Mouse (Mus musculus) frontal cortex, postnatal 25 days (tissue): Measurements from ENCODE around the gene Slc2a8.
"Not testable (repeated sequence)": the region's sequence is repeated elsewhere in the genome, so short reads cannot be mapped to it uniquely, and the experiment has no call there.

ENCODE experiments used
- DNase-seq, 2 experiments: peaks; one replicate each; pipeline ENCODE4 v3.0.0; 2022; ENCODE audit warnings: low spot score in 2 of 2

Gene Slc2a8

DNA sequence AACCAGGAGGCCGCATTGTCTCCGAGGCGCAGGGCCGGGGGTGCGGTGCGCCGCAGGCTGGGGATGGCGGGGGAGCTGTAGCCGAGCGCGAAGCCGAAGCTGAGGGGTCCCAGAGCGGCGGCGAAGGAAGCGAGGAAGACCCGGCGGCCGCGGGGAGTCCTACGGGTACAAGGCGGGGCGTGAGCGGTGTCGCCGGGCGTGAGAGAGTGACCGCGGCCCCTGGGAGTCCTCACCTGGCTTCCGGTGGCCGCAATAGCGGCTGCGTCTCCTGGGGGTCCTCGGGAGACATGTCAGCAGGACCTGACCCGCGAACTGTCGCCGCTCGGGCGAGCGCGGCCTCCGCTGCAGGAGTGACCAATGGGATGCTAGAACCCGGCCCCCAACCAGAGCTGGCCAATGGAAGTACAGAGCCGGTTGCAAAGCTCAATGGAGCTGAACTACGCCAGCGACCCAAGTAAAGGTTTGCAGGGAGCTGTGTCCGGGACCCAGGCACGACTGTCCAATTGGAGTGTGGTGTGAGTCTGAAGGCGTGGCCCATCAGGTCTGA lies at the start of gene Slc2a8:
Gene Slc2a8 (minus strand): TSS at position 359 of the 547 bp plus-strand sequence.
- peak; percentile 77 to 85 for DNase-seq

DNA sequence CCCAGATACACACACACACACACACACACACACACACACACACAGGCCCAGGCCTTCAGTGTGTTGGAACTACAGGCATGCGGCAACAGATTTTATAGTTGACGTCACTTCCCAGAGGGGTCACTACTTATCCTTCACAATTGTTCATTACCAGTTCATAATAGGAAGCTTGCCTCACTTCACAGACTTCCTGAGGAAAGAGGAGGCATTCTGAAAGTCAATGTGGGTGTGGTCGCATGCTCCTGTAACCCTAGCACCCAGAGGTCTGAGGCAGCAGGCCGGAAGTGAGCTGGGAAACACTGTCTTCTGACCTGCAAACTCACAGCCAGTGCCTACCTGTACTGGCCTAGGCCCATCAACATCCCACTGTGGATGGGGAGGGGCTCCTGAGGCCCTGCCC lies 43.2 kb upstream of the Slc2a8 start:
- DNase-seq, result no peak

DNA sequence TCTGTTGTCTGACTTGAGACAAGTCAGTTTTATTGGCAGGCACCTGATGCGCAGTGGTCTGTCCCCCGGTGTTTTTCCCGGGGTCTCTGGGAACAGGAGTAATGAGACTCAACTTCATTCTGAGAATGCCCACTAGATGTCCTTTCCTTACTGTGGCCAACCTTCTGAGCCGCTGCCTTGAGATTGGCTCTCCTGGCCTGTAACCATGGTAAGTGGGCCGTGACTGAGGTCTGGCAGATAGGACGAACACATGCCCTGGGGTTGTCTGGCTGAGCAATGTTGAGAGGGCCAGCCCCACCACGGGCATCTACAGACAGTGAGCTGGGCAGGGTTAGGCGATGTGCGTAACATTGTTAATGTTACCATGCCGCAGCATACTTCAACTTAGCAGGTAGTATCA lies 42.7 kb upstream of the Slc2a8 start:
- DNase-seq, result no peak

DNA sequence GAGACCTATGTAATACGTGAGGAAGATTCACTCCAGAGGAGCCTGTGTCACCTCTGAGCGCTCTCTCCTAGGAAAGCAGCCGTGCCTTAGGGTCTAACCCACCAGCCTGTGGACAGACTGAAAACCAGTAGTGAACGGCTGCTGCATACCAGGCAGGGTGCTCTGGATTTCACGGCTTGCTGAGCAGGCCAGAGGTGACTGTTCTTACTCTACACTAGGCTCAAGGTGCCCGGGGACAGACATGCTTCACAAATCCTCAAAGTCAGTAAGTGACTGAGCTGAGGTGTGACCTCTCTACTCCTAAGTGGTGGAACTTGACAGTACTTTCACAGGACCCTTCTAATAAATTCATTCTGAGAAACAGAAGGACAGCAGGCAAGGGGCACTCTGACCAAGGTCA lies 41.0 kb upstream of the Slc2a8 start:
- DNase-seq, result no peak

DNA sequence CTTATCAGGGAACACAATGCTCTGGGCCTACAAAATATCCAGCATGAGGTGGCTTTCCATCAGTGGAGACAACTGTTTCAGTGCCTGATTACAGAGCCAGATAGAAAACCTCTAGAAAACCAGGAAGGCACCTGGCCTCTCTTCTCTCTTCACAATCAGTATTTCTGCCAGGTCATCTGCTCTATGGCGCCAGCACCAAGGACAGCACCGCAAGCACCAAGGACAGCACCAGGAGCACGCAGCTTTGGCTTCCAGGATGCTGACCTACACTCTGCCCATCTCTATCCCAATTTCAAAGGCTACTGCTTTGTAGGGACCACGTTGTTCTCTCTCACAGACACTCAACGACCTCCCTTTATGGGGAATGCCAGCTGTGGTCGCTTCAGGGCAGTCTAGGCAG lies 36.1 kb upstream of the Slc2a8 start:
- DNase-seq, result no peak

DNA sequence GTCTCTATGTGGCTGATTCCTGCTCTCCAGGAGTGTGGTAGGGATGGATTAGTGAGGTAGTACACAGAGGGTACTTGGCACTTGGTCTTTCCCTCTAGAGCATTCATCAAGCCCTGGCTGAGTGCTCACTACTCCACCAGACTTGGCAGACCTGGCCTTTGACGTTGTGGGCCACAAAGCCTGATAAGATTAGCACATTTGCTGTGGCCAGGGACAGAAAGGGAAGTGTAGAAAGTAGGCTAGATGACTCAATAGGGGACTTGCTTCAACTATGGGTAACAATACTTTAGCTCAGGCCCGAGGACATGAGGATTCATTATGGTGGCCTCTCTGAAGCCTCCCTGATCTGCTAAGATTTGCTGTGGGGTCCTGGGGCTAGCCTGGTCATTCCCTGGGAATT lies 35.3 kb upstream of the Slc2a8 start:
- no peak for DNase-seq

DNA sequence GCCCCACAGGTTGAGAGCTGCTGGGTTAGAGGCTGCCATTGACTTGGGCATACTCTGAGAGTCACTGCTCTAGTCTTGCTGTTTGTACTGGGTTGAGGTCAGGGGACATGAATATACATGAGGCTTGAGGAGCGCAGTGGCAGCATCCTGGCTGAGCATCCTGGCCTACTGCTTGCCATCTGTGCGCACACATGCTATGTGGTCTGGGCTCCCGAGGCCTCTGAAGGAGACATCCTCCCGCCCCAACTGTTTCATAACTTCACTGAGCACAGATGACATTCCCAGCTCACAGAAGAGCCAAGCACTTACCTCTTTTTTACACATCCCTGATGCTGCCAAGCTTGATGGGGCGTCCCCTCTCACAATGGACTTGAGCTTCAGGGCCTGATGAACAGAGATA lies 33.0 kb upstream of the Slc2a8 start:
- DNase-seq, result no peak

DNA sequence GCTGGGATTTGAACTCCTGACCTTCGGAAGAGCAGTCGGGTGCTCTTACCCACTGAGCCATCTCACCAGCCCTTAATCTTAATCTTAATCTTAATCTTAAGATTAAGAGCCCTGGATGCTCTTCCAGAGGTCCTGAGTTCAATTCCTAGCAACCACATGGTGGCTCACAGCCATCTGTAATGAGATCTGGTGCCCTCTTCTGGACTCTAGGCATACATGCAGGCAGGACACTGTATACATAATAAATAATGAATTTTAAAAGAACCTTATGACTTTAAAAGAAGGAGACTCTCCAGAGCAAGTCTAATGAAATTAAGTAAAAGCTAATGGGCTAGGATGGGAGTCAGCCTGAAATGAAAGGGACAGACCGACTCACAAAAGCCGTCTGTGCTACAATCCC lies 27.2 kb upstream of the Slc2a8 start:
- DNase-seq, result not testable (repeated sequence)

DNA sequence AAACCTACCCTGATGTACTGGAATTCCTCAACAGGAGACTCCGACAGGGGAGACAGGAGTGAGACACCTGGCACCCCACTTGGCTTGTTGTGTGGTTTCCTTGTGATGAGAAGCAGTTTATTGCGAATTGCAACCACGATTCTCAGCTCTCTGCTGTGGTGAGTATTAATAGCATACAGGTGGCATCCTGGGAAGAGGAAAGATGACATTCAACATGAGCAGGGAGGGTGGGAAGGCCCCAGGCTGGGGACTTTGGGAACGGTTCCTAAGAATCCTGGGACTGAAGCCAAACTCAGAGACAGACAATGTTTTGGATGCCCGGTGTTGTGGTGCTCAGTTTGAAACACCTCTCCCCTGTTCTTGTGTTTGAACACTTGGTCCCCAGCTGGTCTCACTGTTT lies 23.2 kb upstream of the Slc2a8 start:
- DNase-seq, result no peak

DNA sequence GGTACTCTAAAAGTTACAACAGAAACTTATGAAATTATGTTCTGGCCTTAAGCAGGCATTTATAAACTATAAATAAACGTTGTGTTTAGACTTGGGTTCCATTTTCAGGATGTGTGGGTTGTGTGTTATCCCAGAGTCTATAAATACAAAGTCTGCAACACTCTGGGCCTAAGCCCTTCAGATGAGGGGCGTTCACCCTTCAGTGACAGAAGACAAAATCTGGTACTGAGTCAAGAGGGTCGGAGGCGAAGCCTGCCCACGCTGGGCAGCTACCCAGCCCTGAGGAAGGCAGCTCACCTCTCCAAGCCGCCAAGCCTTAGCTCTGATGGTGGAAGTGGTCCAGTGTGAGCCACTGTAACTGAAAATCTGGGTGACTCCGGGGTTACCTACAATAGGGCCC lies 20.3 kb upstream of the Slc2a8 start:
- no peak for DNase-seq

DNA sequence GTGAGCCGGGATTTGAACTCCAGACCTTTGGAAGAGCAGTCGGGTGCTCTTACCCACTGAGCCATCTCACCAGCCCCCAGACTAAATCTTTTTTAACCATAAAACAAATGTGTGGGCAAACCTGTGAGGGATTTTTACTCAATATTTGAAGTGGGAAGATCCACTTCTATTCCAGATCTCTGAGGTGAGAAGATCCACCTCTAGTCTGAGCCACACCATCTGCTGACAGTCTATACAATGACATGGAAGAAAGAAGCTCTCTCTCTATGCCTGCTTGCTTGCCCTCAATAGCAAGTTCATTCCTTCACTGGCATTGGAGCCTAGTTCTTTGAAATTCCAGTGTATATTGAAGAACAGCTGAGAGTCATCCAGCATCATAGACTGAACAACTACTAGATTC lies 17.9 kb upstream of the Slc2a8 start:
- DNase-seq, result no peak

DNA sequence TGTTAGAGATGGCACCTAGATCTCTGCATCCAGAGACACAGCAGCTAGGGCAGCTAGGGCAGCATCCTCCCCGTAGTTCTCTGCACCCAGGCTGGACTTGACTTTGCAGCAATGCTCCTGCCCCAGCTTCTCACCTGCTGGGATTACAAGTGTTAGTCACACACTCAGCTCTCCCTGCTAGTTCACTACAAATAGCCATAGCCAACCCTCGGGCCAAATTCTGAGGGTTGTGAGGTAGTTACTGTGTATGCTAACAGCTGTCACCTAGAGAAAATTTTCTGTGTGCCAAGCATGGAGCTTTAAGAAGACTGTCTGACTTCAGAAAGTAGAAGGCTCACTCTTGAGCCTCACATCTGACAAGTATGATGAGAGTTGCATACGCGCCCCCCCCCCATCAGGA lies 15.9 kb upstream of the Slc2a8 start:
- DNase-seq, result no peak

DNA sequence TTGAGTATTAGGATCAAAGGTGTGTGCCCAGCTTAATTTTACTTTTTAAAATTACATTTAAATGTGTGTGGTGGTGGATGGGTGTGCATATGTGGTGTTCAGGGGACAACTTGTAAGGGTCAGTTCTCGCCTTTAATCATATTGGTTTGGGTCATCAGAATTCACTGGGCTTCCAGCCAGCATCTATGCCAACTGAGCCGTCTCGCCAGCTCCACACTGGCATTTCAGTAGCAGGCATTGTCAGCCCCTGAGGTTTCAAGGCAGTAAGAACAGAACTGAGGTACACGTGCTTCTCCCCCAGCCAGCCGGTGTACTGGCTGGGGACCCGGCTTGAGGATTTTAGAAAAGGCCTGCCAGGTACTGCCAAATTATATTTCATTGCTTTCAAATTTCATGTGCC lies 15.2 kb upstream of the Slc2a8 start:
- DNase-seq, result no peak

DNA sequence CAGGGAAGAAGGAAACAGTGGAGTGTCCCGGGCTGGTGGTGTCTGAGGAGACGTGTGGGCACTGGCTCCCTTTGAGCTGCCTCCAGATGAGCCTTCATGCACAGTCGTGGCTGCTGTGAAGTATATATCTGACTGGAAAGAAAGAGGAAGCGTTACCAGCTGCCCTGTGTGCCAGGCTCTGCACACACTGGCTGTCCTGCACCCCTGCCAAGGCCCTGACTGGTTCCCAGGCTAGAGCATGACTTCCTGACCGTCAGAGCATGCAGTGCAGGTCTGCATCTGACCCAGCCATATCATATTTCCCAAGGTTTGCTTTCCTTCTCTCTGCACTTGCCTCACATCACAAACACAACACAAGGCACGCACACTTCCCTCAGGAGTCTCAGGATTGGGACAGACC lies 10.2 kb upstream of the Slc2a8 start:
- no peak for DNase-seq

DNA sequence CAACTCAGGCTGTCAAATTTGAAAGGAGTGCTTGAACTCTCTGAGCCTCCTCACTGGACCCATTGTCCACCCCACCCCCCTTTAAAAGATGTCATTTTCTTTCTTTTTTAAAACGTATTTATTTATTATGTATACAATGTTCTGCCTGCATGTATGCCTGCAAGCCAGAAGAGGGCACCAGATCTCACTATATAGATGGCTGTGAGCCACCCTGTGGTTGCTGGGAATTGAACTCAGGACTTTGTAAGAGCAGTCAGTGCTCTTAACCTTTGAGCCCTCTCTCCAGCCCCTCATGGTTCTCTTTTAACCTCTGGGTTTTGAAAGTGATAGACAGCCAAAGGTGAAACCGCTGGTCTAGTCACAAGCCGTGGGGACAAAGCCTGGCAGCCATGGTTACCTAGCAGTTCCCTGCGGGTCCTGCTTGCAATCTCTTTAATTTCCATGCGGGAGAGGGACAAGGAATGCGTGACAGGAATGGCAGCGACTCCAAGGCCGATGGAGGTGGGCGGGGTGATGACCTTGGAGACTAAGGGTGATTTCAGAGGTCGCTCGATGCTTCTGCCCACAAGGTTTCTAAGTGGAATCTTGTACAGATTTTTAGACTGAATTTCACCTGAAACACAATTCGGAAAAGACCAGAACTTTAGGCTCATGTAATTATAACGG lies 8.4 kb upstream of the Slc2a8 start:
- DNase-seq, result no peak

DNA sequence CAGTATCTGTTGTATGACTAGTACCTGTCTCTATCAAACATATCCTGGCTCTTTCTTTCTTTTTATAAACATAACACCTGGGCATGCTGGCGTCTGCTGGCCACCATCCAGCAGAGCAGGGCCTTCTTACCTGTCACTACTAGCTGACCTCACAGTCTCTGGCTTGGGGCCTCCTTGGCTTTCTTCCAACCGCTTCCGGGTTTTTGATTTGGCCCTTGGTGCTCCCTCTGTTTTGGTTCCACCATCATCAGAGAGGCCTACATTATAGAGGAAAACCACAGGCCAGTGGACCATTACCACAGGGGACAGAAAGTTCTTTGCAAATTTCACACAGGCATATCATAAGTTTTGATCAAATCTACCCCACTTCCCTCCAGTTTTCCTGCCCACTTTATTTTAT lies 7.5 kb upstream of the Slc2a8 start:
- DNase-seq, result no peak

DNA sequence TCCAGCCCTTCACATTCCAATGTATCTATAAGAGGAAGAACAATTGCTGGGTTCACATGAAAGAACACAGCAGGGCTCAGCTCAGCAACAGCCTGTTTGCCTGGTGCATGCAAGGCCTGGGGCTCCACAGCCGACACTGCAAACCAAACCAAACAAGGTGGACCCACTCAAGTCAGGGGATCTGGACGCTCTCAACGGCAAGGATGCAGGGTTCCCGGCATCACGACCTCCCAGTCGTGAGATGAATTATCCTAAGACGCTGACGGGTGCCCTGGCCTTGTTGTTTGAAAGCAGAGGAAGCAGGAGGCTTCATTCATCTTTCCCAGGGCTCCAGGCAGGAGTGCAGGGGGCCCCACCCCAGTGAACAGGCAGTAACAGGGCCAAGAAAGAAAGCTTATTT lies 4.0 kb upstream of the Slc2a8 start:
- DNase-seq, result no peak

DNA sequence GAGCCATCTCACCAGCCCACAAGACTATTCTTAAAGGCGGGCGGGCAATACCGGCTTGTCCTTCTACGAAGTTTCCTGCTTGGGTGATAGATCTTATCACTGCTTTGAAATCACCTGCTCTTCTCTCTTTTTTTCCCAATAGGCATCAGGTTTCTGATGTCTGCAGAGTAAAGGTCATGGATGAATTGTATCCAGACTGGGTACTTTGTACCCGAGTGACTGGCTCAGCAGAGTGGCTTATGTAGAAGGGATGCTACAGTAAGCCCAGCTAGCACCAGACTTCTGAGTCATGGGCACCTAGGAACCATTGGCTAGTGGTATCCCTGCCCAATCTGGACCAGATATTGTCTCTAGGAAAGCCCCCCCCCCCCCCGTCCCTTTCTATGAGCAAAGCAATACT lies 1.7 kb upstream of the Slc2a8 start:
- DNase-seq, result no peak

DNA sequence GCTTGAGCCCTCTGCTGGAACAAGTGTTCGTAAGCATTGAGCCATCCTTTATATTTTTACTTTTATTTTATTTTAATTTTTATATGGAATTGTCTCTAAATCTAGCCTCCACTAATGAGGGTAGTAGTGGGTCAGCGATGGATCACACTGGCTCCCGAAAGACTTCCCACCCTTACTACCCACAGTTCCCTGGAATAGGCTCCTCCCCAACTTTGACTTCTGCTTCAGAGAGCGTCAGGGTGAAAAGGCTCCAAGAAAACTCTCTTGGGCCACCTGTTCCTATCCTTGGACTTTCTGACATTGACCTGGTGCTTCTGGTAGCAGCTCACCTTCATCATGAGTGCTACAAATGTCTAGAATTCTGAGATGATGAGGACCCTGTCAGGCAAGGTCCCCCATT lies 817 bp upstream of the Slc2a8 start:
- no peak for DNase-seq

DNA sequence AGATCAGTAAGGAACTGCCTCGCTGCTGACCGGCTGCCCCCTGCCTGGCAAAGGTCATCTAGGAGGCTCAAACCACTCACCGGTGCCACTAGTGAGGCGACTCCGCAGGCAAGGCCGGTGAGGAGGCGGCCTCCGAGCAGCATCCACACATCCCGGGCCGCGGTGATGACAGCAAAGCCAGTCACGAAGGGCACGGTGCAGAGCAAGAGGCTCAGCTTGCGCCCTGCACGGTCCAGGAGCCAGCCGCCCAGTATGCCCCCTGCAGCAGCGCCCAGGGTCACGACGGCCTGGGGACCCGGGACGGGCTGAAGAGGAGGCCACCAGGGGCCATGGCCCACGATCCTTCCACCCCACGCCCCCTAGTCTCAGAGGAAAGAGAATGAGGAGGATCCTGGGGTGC lies 602 bp downstream of the Slc2a8 start:
- no peak for DNase-seq

DNA sequence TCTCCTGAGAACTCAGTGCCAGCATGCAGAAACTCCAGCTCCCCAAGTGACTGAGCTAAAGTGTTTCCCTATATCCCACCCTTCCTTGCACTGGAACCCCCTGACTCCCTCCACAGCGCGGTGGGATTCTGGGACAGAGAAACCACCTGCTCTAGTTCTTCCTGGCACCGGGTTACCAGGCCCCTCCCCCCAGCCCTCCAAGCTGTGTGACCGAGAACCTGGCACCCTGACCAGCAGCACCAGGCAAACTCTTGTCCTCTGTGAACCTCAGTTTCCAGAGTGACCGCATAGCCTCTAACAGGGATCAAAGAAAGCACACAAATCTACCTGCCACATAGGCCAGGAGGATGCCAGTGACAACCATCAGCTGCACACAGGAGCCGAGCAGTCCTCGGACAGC lies 2.2 kb downstream of the Slc2a8 start:
- DNase-seq, result no peak

DNA sequence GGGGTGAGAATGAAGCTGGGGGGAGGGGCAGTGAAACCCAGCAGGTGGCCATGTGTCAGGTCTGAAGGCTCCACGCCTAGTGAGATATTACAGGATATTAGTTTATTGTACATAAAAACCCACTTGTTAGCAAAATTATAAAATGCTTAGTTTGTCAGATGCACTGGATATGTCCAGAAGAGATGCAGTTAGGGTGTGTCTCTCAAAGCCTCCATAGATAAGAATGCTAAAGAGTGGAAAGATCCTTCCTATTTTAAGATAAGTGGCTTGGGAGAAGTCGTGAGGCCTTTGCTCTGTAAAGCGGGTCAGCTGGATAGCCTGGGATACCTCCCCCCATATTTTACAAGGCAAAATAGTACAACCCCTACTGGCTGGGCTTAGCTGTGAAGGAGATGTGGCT lies 3.2 kb downstream of the Slc2a8 start:
- no peak for DNase-seq

DNA sequence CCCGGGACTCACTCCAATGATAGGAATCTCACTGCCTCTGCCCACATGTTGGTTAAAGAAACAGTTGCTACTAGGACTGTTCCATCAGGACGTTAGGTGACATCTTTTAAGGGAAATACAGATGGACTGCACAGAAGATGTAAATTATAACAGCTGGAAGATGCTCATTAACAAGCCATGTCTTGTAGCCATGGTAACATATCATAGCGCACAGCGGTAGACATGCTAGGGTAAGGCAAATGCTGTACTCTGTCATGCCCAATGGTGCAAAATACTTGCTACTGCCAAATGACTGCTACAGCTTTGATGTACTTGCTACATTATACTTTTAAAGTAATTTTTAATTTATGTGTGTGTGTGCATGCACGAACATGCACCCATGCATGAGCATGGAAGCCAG lies 4.8 kb downstream of the Slc2a8 start:
- no peak for DNase-seq

DNA sequence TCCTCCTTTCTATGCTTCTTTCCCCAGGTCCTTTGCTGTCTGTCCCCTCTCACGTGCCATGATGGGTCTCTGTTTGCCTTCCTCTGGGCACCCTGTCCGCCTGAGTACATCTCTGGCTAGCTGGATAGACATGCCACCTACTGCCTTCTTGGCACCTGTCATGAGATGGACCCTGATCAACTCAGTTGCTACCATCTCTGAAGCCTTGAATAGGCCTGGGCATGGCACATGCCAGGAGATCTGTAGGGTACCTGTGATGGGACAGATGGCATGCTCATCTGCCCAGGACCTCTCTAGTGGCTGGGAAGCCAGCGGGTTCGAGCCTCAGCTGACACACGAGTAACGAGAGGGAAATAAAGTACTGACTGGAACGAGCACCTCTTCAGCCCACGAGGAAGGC lies 7.7 kb downstream of the Slc2a8 start:
- no peak for DNase-seq
